1 mouse cellular context compared by ENCODE assay signal in genomic region chr7:19558965-19559364, GRCm38 (mm10).
TF ChIP-seq lines count a peak whose summit lies in the region.

No protein-coding gene starts in this region.

TF ChIP-seq in CH12.LX, 34 proteins besides CTCF, POLR2A, EP300 and RAD21 (continued from another document):
- no peak for TF ChIP-seq NELFE (IDR thresholded peaks at IDR 0.05; ENCODE audit: low read depth, low read length)
- no peak for TF ChIP-seq CHD1 (IDR thresholded peaks at IDR 0.05; ENCODE audit: low read depth, low read length)
- TF ChIP-seq MXI1 (IDR thresholded peaks at IDR 0.05; ENCODE audit: low read depth, low read length): no peak
- TF ChIP-seq ELF1 (IDR thresholded peaks at IDR 0.05; ENCODE audit: low read depth, low read length): no peak
- no peak for TF ChIP-seq NRF1 (IDR thresholded peaks at IDR 0.05; ENCODE audit: low read depth, low read length)
- no peak for TF ChIP-seq MAFK (IDR thresholded peaks at IDR 0.05; ENCODE audit: insufficient replicate concordance, low read length)
- TF ChIP-seq PAX5 (IDR thresholded peaks at IDR 0.05; ENCODE audit: low read length): no peak
- no peak for TF ChIP-seq ZMIZ1 (IDR thresholded peaks at IDR 0.05; ENCODE audit: low read depth, low read length)
